Mouse (Mus musculus) cerebellum, adult 9-11 months (tissue): ENCODE data around the gene Pitpnm2.

Experiments used
- DNase-seq: peaks from one replicate; pipeline ENCODE4 v3.0.0; 2022

Gene Pitpnm2

DNA sequence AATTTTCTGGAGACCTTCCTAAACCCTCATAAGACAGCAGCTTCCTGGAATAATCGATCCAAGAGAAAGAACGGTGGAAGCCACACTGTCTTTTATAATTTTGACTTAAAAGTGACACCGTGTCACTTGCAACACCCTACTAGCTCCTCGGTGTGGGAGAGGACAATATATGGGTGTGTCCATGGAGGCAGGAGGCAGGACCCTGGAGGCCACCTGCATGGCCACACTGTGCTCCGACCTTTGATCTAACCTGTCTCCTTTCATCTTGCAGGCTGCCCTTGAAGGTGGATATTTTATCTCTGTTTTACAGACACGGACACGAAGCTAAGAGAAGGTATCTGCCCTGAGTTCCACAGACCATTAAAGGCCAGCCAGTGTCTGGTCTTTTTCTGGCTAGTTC lies 51.1 kb downstream of the Pitpnm2 start:
- DNase-seq = no peak

DNA sequence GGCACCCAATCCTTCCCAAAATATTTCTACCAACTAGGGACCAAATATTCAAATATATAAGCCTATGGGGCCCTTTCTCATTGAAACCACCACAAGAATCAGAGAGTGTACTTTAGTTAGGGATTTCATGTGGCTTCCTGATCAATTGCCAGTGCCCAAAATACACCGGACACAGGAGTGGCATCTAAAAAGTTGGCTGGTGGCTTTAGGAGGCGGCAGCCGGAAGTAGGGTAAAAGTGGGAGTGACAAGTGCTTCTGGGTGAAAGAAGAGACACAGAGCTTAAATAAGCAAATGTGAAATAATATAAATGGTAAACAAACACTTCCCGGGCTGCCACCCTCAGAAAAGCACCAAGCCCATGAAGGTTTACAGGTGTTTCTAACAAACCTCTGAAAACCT lies 53.5 kb downstream of the Pitpnm2 start:
- DNase-seq = no peak

DNA sequence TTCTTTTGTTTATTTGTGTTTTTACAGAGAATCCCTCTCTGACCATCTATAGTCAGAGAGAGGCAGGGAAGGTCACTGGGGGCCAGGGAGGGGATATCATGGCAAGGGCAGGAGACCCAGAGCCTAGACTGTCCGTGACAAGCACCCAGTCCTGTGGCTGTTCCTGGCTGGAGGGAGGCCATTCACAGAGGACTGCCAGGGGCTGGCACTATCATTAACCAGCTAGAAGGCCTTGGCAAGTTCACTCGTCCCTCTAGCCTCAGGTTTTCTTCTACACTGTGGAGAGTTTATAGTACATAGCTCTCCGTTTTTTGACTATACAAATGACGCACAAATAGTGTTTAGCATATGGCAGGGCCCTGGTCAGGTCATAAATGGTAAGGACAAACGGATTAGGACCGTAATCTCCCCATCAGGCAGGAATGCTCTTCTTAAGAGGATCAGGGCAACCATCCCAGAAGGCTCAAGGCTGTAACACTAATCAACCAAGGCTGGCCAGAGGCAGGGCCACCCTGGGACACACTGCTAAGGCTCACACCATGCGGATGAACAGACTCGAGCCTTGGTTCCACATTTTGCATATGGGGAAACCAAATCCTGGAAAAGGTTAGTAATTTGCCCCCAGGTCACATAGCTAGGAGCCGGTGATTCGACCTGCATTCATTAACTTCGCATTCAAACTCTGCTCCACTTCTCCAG lies 55.0 kb downstream of the Pitpnm2 start:
- DNase-seq = no peak

DNA sequence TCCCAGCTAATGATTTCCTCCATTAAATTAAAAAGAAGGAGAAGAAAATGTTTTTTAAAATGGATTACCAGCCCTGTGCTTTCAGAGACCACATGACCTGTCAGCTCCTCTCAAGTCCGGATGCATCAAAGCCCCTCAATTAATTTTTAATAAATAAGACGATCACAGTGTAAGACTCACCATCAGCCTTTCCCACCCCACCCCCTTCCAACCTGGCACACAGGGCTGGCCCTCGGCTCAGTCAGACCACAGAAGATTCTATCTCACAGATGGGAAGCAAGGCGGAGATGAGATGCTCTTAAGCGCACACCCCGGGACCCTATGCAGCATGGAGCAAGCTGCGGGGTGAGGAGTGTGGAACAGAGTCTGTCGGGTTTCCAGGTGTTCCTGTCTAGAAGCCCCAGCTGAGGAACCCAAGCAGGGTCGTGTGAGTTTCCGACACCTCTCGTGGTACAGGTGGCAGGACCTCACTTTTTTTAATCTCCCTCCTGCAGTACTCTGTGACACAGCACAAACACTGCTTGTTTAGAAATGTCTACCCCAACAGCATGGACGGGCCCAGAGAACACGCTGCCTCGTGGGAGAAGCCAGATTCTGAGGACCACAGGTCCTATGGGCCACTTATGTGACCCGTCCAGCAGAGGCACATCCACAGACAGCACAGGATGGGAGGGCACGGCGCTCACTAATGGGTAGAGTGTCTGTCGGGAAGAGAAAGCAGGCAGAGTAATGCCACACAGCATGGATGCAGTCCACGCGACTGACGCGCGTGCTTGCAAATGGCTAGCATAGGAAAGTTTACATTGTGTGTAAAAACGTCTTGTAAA lies 56.1 kb downstream of the Pitpnm2 start:
- no peak for DNase-seq

DNA sequence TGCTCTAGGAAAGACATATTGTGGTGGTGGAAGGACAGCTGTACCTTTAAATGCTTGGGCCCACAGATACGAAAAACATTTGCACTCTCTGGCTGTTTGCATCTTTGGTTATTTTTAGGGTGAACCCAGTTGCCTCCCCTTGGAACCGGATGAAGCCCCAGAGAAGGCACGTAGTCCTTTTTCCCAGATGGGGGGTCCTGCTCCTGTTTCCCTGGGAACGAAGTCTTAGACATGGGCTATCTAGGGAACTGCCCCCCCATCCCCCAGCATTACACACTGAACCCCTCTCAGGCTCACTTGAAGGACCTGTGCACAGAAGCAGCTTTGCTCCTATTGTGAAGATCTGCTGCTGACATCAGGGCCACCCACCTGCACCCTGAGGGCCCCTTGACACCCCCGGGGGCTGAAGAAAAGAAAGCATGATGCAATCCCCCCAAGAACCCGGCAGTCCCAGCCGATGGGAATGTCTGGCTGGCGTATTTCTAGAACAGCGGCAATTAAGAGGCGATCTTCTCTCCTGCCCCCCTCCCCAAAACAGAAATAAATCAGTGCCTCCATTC lies 56.8 kb downstream of the Pitpnm2 start:
- DNase-seq = no peak

DNA sequence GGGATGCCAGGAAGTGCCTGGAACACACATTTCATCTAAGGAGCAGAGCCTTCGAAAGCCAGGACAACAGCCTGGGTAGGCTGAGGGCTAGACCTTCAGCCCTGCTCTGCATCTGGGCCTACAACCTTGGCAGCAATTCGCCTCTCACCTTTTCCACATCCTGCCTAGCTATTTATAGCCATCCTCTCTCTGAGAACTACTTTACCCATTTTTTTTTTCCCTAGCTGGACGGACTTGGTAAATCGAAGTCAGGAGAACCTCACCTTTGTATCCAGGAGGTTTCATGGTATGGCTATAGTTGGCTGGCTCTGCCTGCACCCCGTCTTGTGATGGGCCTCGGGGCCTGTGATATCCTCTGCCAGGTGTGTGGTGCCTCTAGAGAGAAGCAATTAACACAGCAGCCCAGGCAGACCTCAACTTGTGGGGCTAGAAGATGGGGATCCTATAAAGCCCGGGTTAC lies 57.3 kb downstream of the Pitpnm2 start:
- no peak for DNase-seq

DNA sequence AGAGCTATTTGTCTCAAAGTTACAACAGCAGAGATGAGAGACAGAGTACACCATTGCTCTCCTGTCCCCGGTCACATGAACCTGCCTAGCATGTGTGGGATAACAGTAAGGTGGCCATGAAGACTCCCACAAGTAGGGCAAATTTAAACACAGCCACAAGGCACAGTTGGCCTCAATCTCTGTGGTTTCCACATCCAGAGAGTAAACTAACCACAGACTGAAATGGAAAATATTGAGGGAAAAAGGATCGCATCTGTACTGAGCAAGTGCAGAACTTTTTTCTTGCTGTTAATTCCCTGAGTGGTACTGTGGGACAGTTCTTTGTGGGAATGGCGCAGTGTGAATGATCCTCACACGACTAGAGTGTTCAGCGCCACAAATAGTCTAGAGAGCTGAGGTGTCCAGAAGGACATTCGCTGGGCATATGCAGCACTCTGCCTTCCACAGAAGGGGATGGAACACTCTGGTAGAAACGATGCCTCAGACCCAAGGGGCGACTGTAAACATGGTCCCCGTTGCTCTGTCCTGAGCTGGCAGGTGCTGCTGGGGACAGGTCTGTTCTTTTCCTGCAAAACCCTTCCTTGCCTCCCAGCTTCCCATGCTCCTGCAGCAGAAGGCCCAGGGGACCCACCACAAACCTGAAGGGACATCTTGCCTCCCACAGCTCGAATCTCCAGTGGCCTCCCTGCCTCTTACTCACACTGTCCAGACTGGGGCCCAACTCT lies 59.3 kb downstream of the Pitpnm2 start:
- no peak for DNase-seq

DNA sequence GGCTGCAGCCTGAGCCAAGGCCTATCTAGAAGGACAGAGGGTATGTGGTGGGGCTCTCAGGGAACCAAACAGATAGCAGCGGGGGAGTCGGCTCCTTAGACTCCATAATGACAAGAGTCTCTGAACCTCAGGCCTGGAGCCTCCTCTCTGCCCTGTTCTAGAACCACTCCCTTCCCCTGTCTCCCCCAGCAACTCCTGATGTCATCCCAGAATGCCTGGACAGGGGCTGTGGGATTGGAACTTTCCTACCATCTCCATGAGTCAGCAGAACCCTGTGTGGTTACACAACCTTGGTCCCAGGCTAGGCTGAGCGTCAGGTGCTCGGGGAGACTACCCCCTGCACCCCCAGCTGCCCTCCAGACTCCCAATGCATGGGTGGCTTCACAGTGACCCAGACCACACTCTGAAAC lies 60.0 kb downstream of the Pitpnm2 start:
- no peak for DNase-seq

DNA sequence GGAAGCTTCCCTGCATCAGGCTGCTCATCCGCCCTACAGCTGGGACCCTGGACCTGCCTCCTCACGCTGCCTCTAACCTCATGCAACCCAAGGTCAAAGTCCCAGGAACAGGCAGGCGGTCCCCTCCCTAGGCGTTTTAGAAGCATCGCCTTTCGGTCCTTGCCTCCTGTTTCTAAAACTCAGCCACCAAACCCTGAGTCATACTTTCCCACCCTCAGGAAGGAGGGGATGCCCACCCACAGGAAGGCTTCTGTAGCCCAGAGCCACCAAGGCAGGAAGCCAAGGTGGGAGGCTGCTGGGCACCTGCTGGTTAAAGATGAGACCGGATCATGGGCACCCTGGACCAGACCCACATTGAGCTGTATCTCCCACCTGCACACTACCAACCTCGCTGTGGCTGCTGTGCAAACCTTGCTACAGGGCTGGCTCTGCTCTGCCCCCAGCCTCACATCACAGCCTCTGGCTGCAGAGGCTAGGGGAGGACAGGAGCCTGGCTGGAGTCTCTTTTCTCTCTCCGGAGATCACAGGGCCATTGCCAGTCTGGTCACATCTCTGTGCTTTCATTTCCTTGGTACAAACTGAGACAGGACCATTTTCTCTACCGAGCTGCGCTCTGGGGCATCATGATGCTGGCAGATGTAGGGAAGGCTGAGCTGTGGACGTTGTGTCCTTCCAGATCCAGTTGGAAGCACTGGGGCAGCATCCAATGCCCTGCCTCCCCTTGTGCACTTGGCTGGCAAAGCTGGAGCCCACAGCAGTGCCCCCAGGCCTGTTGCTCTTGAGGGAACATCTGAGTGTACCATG lies 61.9 kb downstream of the Pitpnm2 start:
- peak; percentile 69 for DNase-seq

DNA sequence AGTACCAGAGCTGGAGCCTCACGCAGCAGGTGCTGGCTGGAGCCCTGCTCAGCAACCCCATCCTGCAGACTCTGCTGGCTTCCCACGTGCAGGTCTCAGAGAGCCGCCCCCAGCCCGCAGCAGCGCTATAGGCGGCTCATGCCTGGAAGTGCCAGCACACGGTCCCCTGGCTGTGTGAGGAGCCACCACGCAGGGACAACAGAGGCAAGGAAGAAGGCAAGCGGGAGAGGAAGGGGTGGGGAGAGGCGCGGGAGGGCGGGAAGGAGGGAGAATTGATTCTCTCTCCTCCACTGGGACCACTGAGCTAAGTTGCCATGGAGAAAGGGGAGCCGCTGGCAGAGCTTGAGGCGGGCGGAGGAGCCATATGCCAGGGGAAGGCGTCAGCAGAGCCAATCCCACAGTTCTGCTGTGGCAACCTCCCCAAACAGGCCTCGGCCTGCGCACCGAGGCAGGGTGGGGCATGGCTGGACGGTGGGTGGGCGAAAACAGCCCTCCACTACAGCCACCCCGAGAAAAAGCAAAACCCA lies 62.5 kb downstream of the Pitpnm2 start:
- peak; percentile 80 for DNase-seq

DNA sequence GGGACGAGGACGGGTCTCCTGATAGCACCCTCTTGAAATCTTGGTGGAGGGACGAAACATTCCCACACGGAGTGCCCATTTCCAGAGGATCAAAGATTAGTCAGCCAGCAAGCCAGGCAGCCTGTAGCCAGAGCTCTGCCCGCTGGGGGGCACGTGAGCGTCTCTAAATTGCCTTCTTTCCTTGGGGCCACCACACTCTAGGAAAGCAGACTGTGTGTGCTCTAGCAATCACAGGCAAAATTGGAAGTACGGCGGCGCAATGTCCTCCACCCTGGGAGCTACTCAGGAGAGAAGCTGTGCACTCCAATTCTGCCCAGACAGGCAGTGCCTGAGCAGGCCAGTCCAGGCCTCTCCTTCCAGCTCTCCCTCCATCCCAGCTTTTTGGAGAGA lies 63.1 kb downstream of the Pitpnm2 start:
- DNase-seq = peak; percentile 73

DNA sequence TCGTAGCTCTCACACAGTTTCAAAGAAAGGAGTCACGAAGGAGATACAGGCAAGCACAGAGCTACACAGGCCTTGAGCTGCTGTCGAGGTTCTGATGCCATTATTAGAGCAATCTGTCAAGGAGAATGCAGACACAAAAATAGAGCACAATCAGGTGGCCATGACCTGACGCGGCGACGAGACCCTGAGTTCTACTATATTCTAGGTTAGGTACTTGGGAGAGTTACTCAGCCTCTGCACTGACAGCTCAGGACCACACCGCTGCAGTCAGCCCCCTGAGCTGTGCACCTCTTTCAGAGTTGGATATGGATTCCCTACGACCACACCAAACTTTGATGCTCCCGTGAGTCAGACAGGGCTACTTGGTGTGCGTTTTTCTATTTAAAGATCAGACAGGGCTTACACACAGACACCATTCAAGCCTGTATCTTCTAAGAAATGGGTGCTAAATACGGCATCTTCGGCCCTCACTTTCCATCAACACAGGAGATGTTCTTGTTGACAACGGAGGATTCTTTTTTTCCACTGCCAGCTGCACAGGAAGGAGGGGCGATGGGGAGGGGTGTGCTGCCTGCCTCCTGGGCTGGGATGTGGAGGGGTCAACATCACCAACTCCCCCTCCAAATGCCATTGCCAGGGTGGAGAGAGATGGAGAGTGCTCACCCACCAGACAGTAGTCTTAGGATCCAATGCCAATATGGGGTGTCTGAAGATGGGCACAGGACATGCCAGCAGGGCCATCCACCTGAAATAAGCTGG lies 63.7 kb downstream of the Pitpnm2 start:
- no peak for DNase-seq

DNA sequence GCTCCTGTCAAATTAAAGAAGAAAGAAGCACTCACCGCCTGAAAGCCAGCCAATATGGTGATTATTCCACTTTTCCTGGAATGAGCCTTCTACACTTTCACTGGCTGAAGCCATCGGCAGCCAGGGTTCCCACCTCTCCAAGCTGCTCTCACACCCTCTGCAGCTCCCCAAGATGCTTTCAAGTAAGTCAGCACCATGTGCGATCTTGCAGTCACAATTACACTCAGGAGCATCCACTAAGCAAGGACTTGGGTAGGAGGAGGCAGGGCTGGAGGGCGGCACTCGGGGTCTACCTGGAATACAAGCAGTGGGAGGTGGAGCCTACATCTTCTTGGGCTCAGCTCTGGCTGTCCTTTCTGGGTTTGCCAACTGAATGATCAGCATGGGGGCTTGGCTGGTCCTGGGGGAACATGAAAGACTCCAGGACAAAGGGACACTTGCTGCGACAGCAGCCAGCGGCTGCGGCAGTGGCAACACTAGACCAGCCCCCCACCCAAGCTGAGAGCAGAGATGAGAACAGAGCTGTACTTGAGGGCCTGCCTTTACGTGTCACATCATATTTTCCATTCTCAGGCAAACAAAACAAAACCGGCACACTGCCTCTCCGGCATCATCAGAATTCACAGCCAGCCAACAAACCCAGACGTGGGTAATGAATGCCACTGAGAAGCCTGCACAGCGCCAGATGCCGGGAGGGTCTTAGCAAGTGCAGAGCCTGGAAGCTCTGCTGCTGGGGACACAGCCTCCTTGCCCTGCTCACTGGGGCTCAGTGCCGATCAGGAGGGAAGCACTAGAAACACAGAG lies 64.5 kb downstream of the Pitpnm2 start:
- peak; percentile 63 for DNase-seq

DNA sequence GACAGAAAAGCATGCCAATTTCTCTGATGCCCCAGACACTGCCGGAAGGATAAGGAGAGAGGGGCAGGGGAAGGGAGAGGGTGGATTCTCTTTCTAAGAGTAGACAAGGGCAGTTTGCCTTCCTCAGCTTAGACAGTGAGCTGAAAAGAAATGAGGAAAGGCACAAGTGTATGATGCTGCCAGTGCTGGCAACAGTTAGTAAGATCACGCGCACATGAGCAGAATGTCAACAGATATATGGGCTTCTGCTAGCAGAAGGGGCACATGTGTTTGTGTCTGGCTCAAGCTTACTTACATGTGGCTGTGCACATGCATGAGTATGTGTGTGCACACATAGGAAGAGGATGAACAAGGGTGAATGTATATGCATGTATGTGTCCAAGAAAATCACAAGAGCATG lies 65.4 kb downstream of the Pitpnm2 start:
- no peak for DNase-seq

DNA sequence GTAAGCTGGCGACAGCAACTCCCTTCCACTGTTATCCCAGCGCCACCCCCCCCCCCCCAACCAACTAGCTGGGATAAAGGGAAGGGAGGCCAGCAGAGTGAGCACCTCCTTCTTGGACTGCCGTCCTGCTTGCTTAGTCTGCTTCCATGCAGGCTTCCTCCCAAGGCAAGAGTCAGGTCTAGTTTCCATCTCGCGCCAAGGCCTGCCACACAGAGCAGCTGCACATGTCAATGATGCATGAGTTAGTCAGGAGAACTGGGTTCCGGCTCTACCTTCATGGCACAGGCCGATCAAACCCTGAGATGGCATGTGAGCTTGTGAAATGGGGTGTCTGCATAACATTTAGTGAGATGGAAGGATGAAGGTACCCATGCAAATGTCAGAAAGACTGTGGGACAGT lies 66.9 kb downstream of the Pitpnm2 start:
- no peak for DNase-seq

DNA sequence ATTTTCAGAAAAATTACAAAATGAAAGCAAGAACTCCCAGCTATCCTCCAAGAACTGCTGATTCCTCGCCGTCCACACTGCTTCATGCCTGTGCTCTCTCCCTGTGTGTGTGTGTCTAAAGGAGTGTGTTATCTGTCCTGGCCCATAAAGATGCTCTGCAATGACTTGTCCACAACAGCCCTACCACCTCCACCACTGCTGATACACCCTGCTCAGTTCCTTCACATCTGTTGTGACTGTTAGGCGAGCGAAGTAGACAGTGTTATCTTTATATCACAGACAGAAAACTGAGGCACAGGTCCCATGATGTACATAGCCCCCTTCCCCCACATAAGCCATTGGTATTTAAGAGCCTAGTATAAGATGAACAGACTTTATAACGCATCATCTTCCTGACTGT lies 67.5 kb downstream of the Pitpnm2 start:
- DNase-seq = no peak

DNA sequence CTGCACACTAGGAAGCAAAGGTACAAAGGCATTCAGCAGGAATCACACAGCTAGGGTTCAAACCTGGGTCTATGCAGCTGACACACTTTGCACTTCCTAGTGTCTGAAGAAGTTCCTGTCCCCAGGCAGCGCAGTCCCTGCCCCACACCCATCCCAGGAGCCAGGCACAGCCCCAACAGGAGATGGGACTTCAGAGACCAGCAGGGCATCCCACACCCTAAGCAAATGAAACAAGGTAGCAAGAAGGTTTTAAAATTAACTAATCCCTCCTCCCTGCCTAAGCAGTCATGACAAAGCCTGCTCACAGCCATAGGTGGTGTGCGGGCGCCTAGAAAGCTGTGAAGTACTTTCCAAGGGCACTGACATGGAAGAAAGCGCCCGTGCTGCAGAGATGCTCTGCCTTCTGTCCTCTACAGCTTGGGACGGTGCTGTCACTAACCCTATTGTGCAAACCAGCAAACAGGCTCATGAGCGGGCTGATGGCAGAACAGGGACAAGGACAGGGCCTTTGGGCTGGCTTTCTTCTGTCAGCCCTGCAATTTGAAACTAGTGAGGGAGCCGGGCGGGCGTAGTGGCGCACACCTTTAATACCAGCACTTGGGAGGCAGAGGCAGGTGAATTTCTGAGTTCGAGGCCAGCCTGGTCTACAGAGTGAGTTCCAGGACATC lies 68.9 kb downstream of the Pitpnm2 start:
- no peak for DNase-seq

DNA sequence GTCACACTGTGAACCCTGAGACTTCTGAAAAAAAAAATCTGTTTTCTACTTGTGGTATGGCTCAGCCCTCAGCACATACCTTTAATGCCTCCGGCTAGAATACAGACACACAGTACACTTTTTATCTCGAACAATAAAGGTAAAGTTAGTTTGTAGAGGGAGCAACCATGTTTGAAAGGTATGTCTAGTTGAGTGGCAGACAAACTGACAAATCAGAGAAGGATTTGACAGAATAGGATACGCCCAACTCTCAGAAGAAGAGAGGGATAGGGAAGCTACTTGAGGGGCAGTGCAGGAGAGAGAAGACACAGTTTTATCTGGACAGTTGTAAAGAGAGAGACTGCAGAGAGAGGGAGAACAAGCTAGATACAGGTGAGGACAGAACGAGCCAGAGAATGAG lies 70.1 kb downstream of the Pitpnm2 start:
- no peak for DNase-seq

DNA sequence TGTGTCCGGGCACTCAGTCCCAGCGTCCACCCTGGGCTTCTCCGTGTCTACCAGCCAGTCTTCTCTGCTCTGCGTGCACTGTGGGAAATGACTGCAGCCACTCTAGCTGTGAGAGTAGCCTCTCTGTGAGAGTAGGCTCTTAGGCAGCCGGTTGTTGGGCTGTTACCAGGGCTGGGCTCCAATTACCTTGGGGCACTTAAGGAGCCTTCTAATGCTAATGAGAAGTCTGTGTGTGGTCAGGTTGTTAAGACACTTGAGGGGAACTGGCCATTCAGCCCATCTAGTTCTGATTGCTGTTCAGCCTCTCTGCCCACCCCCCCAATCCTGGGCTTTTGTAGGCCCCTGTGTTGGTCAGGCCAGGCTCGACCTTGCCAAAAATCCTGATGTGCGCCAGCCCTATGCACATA lies 72.8 kb downstream of the Pitpnm2 start:
- no peak for DNase-seq

DNA sequence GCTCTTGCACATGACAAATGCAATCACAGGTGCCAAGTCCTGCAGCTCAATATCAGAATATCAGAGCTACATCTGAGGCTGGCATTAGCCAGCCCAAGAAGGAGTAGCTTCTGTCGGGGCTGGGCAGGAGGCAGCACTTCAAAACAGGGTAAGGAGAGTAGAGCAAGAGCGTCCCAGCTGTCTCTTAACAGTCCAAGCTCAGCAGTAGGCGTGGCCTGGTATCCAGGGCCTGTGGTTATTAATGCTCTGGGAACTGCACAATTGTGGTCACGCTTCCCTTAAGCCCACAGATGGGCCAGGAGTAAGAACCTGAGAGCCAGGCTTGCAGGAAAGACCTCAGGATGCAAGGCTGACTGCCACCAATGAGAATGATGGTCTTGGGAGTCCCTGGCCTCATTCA lies 74.4 kb downstream of the Pitpnm2 start:
- peak; percentile 54 for DNase-seq
